Mouse (Mus musculus): Measurements from ENCODE around the gene Anapc16. TPM values are rescaled to one million over a fixed set of nuclear protein-coding genes. Genes with fewer than 3 reads are reported as not detected.

Anapc16 gene
- polyA plus RNA-seq, 1 experiment, result 100 TPM

DNA sequence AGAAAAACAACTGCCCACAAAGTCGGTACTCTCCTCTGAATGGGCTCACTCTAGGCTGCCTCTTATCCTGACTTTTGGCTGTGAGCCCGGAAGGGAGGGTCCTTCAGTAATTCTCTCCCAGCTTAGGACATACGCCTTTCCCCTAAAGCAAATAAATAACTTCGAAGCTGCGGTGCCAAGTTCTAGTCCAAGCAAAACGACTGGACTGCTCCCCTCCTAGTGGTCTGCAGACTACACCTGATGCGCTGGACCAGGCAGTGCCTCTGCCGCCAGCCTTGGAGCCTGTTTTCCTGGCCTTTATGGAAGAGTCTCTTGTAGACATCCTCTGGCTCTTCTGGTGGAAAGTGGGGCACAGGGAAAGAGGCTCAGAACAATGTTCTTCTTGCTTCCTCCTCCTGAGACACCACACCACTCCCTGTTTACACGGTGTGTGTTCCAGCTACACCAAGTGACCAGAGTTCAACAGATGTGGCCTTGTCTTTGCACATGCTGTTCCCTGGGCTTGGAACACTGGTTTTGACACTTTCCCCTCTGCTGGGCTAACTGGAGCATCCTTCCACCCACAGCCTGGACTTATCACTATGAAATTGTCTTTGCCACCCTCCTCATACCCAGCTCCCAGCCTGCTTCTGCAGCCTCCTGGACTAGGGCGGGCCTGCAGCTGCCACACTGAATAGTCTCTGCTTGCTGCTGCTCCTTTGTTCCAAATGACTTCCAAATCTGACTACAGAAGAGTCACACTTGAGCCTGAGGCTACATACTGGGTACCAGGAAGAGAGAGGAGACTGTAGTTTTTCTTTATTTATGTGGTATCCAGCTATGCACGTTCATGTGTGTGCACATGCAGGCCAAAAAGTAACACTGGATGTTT is 23.8 kb downstream of the Anapc16 start:
- Histone ChIP-seq H3K4me1 (ENCODE audit: control insufficient read depth, insufficient read depth, low read length) (peaks cover 39% of the 10 kb centered on the region), H3K36me3 (ENCODE audit: control insufficient read depth, insufficient read depth, low read length) (no peaks in the 10 kb centered on the region), H3K4me3 (ENCODE audit: insufficient read depth, low read depth, low read length) (no peak overlapping the region), H3K27ac (ENCODE audit: insufficient read depth, low read depth, low read length) (peak overlapping the region; percentile 80), H3K27me3 (replicated peaks; ENCODE audit: control insufficient read depth, insufficient read depth, low read length) (no peaks in the 10 kb centered on the region)
- no peak for TF ChIP-seq CTCF (conservative IDR thresholded peaks at IDR 0.05; ENCODE audit: insufficient read depth, insufficient read length, low read depth, low read length)
- no peak for TF ChIP-seq POLR2A (IDR thresholded peaks at IDR 0.05; ENCODE audit: low read depth, low read length)
- DNase-seq, result peak; percentile 95
- WGBS, result 22% methylated on average over 11 of the region's 11 CpGs

DNA sequence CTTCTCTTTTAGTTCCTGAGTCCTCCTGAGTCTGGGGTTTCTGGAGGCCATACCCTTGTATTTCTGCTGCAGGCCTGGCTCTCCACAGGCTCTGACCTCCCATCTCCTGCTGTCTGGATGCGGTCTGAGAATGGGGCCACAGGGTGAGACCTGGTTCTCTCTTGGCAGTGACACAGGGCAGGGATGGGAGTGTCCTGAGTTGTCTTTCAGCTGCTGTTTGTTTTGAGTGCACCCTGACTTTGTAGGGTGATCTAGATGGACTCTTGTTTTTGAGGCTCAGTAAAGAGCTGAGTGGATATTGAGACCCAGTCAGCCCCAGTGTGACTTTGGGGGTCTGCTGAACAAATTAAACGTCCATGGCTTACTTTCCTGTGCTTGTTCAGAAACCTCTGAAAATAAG is 24.5 kb downstream of the Anapc16 start:
- no peaks in the 10 kb centered on the region for H3K36me3 ChIP-seq (ENCODE audit: control insufficient read depth, insufficient read depth, low read length)
- DNase-seq, result peak; percentile 63
- 47% methylated on average over 2 of the region's 2 CpGs for WGBS
- H3K4me1 ChIP-seq (ENCODE audit: control insufficient read depth, insufficient read depth, low read length), result peaks cover 46% of the 10 kb centered on the region
- peak overlapping the region; percentile 80 for H3K27ac ChIP-seq (ENCODE audit: insufficient read depth, low read depth, low read length)
- H3K27me3 ChIP-seq (replicated peaks; ENCODE audit: control insufficient read depth, insufficient read depth, low read length), result no peaks in the 10 kb centered on the region
- H3K4me3 ChIP-seq (ENCODE audit: insufficient read depth, low read depth, low read length), result no peak overlapping the region
- no peak for TF ChIP-seq POLR2A (IDR thresholded peaks at IDR 0.05; ENCODE audit: low read depth, low read length)
- no peak for TF ChIP-seq CTCF (conservative IDR thresholded peaks at IDR 0.05; ENCODE audit: insufficient read depth, insufficient read length, low read depth, low read length)

DNA sequence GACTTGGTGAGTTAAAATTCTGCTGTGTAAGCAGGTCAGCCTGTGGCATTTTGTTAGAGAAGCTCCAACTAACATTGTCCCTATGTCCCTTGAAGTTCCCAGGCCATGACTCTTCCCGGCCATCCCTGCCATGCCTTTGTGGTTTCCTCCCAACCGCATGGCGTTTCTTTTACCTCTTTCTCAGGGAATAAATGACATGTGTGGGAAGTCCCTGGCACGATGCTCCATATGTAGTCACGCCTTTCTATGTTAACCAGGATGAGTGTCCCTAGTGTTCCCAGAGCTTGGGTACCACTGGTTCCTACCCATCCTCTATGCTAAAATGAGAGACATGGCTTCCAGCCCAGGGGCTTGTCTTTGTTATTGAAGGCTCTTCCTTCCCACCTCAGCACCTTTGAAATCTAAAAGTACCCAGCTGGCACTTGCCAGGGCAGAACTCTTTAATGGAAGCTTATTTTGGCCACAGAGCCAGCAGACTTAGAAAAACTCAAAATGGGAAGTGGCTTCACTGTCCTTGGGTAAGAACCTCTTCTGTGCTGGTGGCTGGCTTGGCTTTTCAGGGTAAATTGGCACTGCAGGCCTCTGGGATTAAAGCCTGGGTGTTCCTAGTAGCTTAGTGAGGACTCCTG is 25.1 kb downstream of the Anapc16 start:
- TF ChIP-seq POLR2A (IDR thresholded peaks at IDR 0.05; ENCODE audit: low read depth, low read length), result no peak
- no peak for TF ChIP-seq CTCF (conservative IDR thresholded peaks at IDR 0.05; ENCODE audit: insufficient read depth, insufficient read length, low read depth, low read length)
- 90% methylated on average over 5 of the region's 5 CpGs for WGBS
- Histone ChIP-seq H3K36me3 (ENCODE audit: control insufficient read depth, insufficient read depth, low read length) (no peaks in the 10 kb centered on the region), H3K4me3 (ENCODE audit: insufficient read depth, low read depth, low read length) (no peak overlapping the region), H3K4me1 (ENCODE audit: control insufficient read depth, insufficient read depth, low read length) (peaks cover 52% of the 10 kb centered on the region), H3K27me3 (replicated peaks; ENCODE audit: control insufficient read depth, insufficient read depth, low read length) (no peaks in the 10 kb centered on the region), H3K27ac (ENCODE audit: insufficient read depth, low read depth, low read length) (peak overlapping the region; percentile 80)
- DNase-seq, result no peak

DNA sequence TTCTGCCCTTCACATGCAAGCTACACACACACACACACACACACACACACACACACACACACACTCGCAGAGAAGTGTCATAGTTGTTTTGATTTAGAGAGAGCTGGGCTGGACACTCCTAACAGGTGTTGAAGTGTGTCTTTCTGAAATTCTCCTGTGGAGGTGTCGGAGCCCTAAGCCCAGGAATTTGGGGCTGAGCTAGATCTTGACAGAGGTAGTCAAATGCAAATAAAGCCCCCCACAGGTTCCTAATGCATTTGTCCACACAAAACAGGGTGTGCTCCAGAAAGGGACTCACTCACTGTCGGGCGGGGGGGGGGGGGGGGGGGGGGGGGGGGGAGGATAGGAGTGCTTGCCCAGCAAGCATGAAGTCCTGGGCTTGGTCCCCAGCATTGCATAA is 25.8 kb downstream of the Anapc16 start:
- H3K27ac ChIP-seq (ENCODE audit: insufficient read depth, low read depth, low read length), result no peak overlapping the region
- H3K4me3 ChIP-seq (ENCODE audit: insufficient read depth, low read depth, low read length), result no peak overlapping the region
- H3K36me3 ChIP-seq (ENCODE audit: control insufficient read depth, insufficient read depth, low read length), result no peaks in the 10 kb centered on the region
- no peaks in the 10 kb centered on the region for H3K27me3 ChIP-seq (replicated peaks; ENCODE audit: control insufficient read depth, insufficient read depth, low read length)
- DNase-seq, result no peak
- WGBS, result 64% methylated on average over 3 of the region's 4 CpGs
- no peak for TF ChIP-seq CTCF (conservative IDR thresholded peaks at IDR 0.05; ENCODE audit: insufficient read depth, insufficient read length, low read depth, low read length)
- no peak for TF ChIP-seq POLR2A (IDR thresholded peaks at IDR 0.05; ENCODE audit: low read depth, low read length)
- peaks cover 56% of the 10 kb centered on the region for H3K4me1 ChIP-seq (ENCODE audit: control insufficient read depth, insufficient read depth, low read length)

DNA sequence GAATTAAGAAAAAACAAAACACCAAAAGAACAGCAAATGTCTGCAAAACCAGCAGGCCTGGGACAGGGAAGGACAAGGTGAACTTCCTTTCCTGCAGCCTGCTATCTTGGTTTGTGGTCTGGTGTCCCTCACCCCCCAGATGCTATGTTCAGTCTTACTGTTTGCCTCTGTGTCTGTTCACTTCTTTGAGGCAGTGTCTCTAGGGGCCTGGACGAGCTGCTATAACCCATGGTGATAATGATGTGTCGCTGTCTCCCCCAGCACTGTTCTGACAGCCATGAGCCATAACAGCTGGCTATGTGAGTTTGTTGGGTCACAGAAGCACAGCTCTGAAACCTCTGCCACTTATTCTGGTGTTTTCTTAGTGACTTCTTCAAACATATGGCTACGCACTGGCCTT is 28.1 kb downstream of the Anapc16 start:
- peak overlapping the region; percentile 77 for H3K27ac ChIP-seq (ENCODE audit: insufficient read depth, low read depth, low read length)
- no peak for DNase-seq
- peaks cover 66% of the 10 kb centered on the region for H3K4me1 ChIP-seq (ENCODE audit: control insufficient read depth, insufficient read depth, low read length)
- TF ChIP-seq CTCF (conservative IDR thresholded peaks at IDR 0.05; ENCODE audit: insufficient read depth, insufficient read length, low read depth, low read length) (no peak), POLR2A (IDR thresholded peaks at IDR 0.05; ENCODE audit: low read depth, low read length) (no peak)
- no peaks in the 10 kb centered on the region for H3K27me3 ChIP-seq (replicated peaks; ENCODE audit: control insufficient read depth, insufficient read depth, low read length)
- H3K36me3 ChIP-seq (ENCODE audit: control insufficient read depth, insufficient read depth, low read length), result no peaks in the 10 kb centered on the region
- H3K4me3 ChIP-seq (ENCODE audit: insufficient read depth, low read depth, low read length), result no peak overlapping the region
- 70% methylated on average over 3 of the region's 3 CpGs for WGBS

DNA sequence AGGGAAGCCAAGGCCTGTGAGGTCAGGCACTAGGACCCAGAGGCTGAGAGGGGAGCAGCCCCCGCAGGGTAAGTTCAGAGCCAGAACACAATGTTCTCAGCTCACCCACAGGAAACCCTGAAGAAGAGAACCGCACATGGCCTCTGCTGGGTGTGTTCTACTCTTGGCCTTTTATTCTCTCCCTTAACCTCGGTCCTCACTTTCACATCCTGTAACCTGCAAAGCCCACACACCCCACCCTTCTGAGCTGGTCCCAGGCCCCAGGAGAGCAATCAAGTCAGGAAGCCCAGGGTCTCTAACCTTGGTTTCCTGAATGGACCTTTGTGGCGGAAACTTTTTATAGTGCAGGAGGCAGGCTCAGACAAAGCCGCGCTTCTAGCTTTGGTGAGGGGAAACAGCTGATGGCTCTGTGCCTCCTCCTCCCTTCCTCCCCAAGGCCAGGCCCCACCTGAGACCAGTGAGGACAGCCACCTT is 28.7 kb downstream of the Anapc16 start:
- no peaks in the 10 kb centered on the region for H3K36me3 ChIP-seq (ENCODE audit: control insufficient read depth, insufficient read depth, low read length)
- H3K27ac ChIP-seq (ENCODE audit: insufficient read depth, low read depth, low read length), result peak overlapping the region; percentile 77
- peak; percentile 92 for DNase-seq
- TF ChIP-seq POLR2A (IDR thresholded peaks at IDR 0.05; ENCODE audit: low read depth, low read length), result no peak
- TF ChIP-seq CTCF (conservative IDR thresholded peaks at IDR 0.05; ENCODE audit: insufficient read depth, insufficient read length, low read depth, low read length), result no peak
- no peaks in the 10 kb centered on the region for H3K27me3 ChIP-seq (replicated peaks; ENCODE audit: control insufficient read depth, insufficient read depth, low read length)
- H3K4me1 ChIP-seq (ENCODE audit: control insufficient read depth, insufficient read depth, low read length), result peaks cover 64% of the 10 kb centered on the region
- WGBS, result 18% methylated on average over 6 of the region's 6 CpGs
- no peak overlapping the region for H3K4me3 ChIP-seq (ENCODE audit: insufficient read depth, low read depth, low read length)

DNA sequence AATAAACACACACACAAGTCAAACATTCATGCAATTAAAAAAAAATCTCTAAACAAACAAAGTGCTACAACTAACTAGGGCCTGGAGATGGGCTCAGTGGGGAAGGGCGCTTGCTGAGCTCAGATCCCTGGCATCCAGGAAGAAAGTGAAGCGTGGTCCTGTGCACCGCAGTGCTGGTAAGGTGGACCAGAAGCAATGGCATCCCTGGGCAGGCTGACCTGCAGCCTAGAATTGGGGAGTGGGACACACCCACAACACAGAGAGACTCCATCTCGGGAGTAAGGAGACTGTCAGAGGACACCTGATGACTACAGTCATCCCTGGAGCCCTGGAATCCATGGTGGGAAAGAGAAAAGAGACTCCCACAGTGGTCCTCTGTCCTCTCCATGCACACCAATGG is 29.5 kb downstream of the Anapc16 start:
- H3K4me1 ChIP-seq (ENCODE audit: control insufficient read depth, insufficient read depth, low read length), result peaks cover 55% of the 10 kb centered on the region
- TF ChIP-seq CTCF (conservative IDR thresholded peaks at IDR 0.05; ENCODE audit: insufficient read depth, insufficient read length, low read depth, low read length), result no peak
- no peak for TF ChIP-seq POLR2A (IDR thresholded peaks at IDR 0.05; ENCODE audit: low read depth, low read length)
- H3K4me3 ChIP-seq (ENCODE audit: insufficient read depth, low read depth, low read length), result no peak overlapping the region
- no peaks in the 10 kb centered on the region for H3K27me3 ChIP-seq (replicated peaks; ENCODE audit: control insufficient read depth, insufficient read depth, low read length)
- peak overlapping the region; percentile 77 for H3K27ac ChIP-seq (ENCODE audit: insufficient read depth, low read depth, low read length)
- WGBS, result 80% methylated on average over 4 of the region's 4 CpGs
- H3K36me3 ChIP-seq (ENCODE audit: control insufficient read depth, insufficient read depth, low read length), result no peaks in the 10 kb centered on the region
- no peak for DNase-seq
